Mouse (Mus musculus): ENCODE measurements around the gene Gm16181.

Gm16181 gene

DNA sequence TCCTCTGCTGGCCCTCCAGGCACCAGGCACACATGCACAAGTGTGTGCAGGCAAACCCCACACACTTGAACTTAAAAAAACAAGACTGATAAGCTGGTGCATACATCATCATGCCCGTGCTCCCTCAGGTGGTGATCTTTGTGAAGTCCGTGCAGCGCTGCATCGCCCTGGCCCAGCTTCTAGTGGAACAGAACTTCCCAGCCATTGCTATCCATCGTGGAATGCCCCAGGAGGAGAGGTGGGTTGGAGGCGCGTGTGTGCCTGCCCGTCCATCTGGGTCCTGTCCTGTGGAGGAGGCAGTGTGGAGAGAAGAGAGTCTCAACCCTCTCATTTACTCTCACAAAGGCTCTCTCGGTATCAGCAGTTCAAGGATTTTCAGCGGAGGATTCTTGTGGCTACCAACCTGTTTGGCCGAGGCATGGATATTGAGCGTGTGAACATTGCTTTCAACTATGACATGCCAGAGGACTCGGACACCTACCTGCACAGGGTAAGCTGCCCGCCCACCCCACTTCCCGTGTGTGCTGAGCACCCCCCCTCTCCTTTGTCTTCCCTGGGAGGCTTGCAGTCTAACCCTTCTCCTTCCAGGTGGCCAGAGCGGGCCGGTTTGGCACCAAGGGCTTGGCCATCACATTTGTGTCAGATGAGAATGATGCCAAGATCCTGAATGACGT lies 32.1 kb downstream of the Gm16181 start:
- DNase-seq, result peak; percentile 12

DNA sequence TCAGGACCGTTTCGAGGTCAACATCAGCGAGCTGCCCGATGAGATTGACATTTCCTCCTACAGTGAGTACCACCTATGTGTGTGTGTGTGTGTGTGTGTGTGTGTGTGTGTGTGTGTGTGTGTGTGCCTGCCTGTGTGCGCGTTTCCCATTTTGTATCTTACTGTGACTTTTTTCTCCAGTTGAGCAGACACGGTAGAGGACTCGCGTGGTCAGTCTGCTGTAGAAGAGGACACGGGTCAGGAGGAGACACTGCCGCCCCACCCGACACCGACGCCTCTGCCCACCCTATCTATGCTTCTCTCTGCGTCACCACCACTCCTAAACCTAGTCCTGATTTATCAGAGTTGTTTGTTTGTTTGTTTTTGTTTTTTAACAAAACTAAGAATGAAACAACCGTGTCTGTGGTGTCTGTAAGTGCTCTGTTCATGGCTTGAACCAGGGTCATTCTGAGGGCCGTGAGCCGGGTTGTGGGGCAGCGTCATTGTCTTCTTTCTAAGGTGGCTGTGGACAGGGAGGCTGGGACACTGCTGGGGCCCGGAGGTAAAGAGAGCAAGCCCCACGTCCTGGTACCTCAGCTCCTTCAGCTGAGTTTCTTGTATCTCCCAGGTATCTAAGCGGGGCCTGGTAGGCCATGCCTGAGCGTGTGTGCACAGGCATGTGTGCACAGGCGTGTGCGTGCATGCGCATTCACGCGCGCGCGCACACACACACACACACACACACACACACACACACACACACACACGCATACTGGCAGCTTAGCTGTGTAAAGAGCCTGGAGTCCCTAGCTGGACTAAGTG lies 32.9 kb downstream of the Gm16181 start:
- peak; percentile 7 for DNase-seq

DNA sequence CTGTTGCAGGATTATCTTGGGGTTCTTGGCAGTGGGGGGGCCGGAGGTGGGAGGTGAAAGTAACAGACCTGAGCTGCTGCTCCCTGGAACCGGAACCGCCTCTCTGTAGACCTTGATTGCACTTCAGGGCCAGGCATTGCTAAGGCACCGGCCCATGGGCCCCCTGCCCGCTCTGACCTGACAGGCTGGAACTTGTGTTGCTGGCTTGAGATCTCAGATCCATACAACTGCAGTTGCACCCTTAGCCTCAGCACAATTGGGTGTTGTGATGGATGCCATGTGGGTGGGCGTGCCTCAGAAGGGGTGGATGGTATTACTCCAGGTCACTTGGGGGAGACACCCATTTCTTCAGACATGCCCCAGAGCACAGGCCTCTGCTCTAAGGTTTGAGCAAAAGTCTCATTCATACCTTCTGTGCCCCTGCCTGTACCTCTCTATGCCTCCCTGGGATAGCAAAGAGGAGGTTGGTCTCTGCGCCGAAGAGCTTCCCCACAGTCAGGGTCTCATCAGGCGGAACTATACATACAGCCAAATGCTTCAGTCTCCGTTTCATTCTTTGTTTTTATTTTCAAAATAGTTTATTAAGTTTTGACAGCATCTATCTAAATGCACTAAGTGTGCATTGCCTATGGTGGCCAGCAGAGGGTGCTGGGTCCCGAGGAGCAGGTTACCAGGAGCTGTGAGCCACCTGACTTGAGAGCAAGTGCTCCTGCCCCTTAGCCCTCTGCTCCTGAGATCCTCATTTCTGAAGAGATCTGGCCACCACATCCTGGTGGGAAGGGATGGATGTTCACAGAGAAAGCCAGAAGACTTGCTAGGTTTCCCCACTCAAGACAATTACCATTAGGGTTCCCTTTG lies 33.8 kb downstream of the Gm16181 start:
- DNase-seq, result peak; percentile 43

DNA sequence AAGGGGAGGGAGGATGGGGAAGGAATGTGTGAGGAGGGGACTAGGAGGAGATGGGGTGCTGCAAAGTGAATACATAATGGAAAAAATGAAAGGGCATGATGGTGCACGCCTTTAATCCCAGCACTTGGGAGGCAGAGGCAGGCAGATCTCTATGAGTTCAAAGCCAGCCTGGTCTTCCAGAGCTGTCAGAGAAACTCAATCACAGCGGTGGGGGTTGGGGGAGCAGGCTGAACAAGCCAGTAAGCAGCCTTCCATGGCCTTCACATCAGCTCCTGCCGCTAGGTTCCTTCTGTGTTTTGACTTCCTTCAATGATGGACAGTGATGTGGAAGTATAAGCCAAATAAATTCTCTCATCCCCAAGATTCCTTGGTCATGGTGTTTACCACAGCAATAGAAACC lies 34.7 kb downstream of the Gm16181 start:
- DNase-seq, result peak; percentile 7

DNA sequence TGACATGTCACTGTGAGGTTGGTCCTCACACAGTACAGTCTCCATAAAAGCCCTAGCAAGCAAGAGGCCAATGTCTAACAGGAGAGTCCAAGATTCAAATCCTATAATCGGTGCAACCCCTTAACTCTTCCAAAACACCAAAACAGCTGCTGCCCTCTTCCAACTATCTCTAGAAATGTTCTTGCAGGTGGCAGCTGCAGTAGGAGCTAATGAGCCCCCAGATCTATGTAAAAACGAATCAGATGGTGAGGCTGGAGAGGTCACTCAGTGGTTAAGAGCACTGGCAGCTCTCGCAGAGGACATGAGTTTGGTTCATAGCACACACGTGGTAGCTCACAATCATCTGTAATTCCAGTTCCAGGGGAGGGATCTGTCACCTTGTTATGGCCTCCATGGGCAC lies 35.1 kb downstream of the Gm16181 start:
- no peak for DNase-seq

DNA sequence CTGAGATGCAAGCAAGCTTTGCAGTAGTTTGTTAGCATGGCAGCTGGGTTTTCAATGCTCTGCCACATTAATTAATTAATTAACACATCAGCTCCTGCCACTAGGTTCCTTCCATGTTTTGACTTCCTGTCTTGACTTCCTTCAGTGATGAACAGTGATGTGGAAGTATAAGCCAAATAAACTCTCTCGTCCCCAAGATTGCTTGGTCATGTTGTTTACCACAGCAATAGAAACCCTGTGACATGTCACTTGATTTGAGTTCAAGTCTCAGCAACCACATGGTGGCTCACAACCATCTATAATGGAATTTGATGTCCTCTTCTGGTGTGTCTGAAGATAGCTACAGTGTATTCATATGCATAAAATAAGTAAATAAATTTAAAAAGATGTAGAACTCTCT lies 36.7 kb downstream of the Gm16181 start:
- DNase-seq, result no peak

DNA sequence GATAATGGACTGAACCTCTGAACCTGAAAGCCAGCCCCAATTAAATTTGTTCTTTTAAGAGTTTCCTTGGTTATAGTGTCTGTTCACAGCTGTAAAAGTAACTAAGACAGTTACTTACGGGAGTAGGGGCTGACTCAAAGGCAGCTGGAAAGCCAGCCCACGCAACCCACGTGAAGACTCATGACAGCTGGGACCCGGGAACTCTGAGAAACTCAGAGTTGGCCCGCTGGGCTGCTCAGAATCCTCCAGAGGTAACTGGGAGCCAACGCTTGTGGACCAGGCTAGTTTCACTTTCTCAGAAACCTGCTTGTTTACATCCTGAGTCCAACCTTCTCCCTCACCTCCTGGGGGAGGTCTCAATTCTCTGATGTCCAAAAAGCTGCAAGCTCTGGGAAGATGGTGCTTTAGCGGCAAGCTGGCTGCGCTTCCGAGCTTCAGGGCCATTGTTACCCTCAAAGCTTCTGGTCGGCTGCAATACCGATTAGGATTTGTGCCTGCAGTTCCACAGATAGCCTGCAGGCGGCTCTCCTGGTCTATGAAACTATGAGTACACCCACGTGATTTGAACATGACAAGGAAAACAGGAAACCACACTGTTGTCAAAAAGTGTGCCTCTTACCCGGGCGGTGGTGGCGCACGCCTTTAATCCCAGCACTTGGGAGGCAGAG lies 37.3 kb downstream of the Gm16181 start:
- DNase-seq, result peak; percentile 93

DNA sequence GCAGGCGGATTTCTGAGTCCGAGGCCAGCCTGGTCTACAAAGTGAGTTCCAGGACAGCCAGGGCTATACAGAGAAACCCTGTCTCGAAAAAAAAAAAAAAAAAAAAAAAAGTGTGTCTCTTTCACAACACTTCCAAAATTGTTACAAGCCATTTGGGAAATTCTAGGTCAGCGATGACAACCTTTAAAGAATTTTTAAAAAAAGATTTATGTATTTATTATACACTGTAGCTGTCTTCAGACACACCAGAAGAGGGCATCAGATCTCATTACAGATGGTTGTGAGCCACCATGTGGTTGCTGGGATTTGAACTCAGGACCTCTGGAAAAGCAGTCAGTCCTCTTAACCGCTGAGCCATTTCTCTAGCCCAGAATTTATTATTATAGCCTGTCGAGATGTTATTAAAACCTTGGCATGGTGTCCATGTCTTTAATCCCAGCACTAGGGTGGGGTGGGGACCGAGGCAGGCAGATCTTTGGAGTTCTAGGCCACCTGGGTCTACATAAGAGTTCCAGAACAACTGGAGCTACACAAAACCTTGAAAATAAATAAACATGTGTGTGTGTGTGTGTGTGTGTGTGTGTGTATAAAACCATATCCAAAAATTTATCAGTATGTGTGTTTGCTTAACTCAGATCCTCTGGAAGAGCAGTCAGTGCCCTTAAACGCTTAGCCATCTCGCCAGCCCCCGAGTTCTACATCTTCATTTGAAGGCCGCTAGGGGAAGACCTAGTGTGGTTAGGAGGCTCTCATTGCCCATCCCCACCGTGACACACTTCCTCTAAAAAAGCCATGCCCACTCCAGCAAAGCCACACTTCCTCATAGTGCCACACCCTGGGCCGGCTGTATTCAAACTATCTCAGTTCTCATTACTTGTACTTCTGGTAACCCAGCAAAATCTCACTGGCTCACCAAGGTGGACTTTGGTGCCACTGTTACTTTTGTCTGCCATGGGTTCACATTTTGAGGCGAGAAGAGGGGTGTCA lies 38.2 kb downstream of the Gm16181 start:
- peak; percentile 15 for DNase-seq

DNA sequence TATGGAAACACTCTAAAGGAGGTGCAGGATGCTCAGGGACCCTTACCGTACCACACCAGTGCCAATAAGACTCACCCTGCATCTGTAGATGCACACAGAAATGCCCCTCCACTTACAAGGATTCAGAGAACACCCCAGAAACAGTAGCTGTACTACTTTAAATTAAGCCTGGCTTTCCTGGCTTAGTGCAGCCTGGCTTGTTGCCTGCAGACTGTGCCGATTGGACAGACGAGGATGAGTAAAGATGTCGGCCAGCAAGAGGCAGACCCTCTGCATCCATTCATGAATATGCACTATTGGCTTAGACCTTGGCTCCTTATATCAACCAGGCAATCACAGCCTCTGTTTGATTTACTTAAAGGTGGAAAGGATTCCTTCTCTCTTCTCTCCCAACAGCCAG lies 39.0 kb downstream of the Gm16181 start:
- no peak for DNase-seq

DNA sequence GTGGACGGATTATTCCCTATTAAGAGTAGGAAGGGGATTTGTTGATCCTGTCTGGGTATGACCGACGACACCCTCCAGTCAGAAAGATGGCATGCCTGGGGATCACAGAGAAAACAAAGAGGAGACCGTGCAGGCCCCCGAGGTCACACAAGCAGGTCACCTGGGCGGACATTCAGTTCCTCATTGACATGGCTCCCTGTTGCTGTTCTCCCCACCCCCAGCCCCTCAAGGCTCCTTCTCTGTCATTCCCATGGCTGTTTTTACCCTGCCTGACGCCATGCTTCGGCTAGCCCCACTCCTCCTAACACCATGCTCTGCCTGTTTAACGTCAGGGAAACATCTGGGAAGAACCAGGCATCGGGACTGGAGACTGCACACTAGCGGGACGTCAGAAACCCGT lies 41.0 kb downstream of the Gm16181 start:
- DNase-seq, result peak; percentile 6

DNA sequence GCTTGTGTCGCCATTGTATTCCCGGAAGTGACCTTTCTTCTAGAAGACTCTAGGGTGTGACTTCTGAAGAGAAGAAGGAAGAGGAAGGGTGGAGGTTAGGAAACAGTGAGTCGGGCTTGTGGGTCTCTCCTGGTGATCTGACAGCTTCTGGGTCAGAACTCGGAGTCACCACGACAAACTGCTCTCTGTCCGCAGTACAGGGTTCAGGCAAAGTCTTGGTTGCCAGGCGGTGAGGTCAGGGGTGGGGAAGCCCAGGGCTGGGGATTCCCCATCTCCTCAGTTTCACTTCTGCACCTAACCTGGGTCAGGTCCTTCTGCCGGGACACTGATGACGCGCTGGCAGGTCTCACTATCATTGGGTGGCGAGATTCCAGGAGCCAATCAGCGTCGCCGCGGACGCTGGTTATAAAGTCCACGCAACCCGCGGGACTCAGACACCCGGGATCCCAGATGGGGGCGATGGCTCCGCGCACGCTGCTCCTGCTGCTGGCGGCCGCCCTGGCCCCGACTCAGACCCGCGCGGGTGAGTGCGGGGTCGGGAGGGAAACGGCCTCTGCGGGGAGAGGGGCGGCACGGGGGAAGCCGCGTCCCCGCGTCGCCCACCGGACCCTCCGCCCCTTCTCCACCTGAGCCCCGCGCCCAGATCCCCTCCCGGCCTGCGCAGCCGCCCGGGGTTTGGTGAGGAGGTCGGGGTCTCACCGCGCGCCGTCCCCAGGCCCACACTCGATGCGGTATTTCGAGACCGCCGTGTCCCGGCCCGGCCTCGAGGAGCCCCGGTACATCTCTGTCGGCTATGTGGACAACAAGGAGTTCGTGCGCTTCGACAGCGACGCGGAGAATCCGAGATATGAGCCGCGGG lies 42.3 kb downstream of the Gm16181 start, which contains the start of gene H2-D1:
Gene H2-D1, plus strand, starts transcription at position 67 of the 859 bp plus-strand sequence.
- peak; percentile 96 for DNase-seq

DNA sequence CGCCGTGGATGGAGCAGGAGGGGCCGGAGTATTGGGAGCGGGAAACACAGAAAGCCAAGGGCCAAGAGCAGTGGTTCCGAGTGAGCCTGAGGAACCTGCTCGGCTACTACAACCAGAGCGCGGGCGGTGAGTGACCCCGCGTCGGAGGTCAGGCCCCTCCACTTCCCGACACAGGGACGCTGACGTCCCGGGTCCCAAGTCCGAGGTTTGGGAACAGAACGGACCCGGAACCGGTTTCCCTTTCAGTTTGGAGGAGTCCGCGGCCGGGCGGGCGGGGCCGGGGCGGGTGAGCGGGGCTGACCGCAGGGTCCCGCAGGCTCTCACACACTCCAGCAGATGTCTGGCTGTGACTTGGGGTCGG lies 42.9 kb downstream of the Gm16181 start:
- no peak for DNase-seq

DNA sequence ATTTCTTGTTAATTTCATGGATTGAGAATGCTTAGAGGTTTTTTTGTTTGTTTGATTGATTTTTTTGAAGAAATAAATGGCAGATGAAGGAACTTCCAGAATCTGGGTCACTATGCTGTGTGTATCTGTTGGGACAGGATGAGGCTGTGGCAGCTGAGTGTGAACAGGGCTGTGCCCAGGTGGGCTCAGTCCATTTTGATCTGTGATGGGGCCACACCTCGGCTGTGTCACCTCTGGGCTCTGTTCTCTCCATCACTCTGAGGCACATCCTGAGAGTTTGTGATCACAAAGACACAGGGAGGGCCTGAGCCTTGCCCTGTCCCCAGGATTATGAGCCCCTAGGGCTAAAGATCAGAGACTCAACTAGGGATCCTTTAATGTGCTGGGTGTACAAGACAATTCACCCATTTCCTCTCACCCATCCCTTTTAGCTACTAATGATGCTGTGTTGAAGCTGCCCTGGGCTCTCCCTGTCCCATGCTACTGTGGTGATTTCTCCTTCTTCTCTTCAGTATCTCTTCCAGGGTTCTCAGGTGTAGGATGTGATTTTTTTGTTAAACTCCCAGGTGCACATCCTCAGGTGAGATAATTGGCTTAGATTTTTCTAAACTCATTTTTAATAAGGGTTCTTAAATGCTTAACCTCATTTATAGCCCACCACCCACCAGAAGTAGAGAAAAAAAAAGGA lies 46.9 kb downstream of the Gm16181 start:
- DNase-seq, result no peak

DNA sequence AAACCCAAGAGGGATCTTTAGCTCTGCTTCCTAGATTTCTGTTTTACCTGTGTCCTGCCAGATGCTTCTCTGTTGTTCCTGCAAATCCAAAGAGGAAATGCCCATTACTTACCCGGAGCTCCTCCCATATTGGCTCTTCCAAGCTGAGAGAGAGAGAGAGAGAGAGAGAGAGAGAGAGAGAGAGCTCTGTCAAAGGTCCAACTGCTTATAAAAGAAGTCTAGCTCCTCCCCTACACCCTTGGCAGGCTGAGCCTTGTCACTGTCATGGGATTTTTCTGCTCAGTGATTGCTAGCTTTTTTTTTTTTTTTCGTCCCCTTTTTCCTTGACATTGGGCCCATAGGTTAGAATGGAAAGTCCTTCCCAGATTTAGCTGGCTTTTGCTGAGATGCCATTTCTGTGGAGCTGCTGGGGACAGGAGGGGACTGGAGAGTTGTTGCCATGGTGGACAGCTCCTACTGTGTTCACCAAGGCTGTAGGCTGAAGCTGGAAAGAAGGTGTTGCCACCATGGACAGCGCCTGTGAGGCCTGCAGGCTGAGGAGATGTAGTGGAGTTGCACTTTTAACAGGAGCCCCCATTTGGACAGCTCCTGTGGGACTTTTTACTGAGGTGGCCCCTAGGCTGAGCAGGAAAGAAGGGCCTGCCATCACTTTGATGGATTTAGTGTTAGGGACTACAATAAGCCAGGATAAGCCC lies 49.2 kb downstream of the Gm16181 start:
- no peak for DNase-seq

DNA sequence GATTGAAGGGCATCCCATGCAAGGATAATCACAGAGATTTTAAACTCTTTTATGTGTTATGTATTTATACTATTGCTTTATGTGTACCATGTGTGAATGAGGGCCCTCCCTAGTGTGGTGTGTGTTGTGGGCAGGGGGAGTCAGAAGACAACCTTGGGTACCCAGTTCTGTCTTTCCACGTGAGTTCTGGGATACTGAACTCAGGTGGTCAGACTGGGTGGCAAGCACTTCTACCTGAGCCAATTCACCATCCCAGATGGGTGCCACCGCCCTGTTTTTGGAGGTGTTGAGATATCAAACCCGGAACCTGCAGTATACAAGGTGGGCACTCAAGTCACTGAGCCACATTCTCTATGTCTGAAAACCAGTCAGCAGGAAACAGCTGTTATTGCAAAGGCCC lies 51.6 kb downstream of the Gm16181 start:
- no peak for DNase-seq

Data from cerebellum, adult 8-10 months (tissue).